Mouse (Mus musculus): Measurements from ENCODE around the gene Nsun2.

GRCm38 (mm10) chr13:69543595-69543994 lies 10.0 kb downstream of the Nsun2 start:
- TF ChIP-seq CTCF (IDR thresholded peaks at IDR 0.05; ENCODE audit: low read depth) (no peak), EP300 (IDR thresholded peaks at IDR 0.05; ENCODE audit: low read depth) (no peak)
